Mouse (Mus musculus): ENCODE data around the gene Bms1. TPM values are rescaled to one million over a fixed set of nuclear protein-coding genes. Genes with fewer than 3 reads are reported as not detected.

The Bms1 gene
- polyA plus RNA-seq, 1 experiment from 2014 or later, result 49.2 TPM

DNA sequence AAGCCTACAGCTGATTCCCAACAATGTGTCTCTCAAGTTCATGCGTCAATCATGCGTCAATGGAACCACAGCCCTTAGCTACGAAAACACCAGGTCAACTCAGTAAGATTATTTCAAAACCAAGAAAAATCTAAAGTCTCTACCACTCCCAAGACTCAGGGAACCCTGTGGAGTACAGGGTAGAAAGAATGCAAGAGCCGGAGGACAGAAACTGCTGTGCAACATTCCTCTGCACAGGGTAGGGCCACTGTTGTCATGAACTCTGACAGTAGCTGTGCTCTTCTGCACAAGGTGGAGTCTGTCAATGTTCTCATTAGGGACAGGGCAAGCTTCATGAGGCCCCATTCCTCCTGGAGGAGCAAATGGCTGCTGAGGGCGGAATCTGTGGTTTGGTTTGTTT, 10.8 kb downstream of the Bms1 start:
- no peak for ATAC-seq (replicated peaks; ENCODE audit: low FRiP score)
- 94% methylated on average over 5 of the region's 5 CpGs for WGBS
- Histone ChIP-seq H3K9ac (ENCODE audit: low read length) (no peak overlapping the region), H3K4me2 (ENCODE audit: low read depth, low read length, severe bottlenecking) (no peak overlapping the region), H3K36me3 (ENCODE audit: control insufficient read depth, insufficient read depth, low read length) (peaks cover 9% of the 10 kb centered on the region; the same call in 1 of the 2 replicates), H3K4me1 (replicated peaks; ENCODE audit: control insufficient read depth, insufficient read depth, low read length) (no peaks in the 10 kb centered on the region), H3K27me3 (ENCODE audit: control insufficient read depth, insufficient read depth, low read length) (no peaks in the 10 kb centered on the region), H3K27ac (ENCODE audit: low read depth, low read length) (no peak overlapping the region), H3K9me3 (ENCODE audit: control insufficient read depth, low read length) (no peaks in the 10 kb centered on the region), H3K4me3 (ENCODE audit: low read depth, low read length) (no peak overlapping the region)
- DNase-seq (ENCODE audit: low spot score), result no peak

DNA sequence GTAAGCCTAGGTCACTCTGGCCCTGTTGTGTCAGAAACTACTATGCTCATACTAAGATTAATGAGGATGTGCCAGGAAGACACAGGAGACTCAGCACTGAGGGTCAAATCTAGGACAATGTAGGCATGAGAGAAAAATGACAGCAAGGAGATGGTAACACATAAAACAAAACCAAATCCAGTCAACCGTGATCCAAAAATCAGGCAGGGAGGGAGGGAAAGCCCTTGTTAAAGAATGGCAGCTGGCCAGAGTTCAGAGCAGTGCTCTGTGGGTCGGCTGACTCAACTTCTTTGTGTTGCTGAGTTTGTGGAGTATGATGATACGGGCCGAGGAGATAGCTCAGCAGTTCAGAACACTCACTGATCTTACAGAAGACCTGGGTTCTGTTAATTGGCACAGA, 12.9 kb downstream of the Bms1 start:
- no peaks in the 10 kb centered on the region for H3K4me1 ChIP-seq (replicated peaks; ENCODE audit: control insufficient read depth, insufficient read depth, low read length)
- H3K4me2 ChIP-seq (ENCODE audit: low read depth, low read length, severe bottlenecking), result no peak overlapping the region
- H3K27me3 ChIP-seq (ENCODE audit: control insufficient read depth, insufficient read depth, low read length), result no peaks in the 10 kb centered on the region
- H3K9me3 ChIP-seq (ENCODE audit: control insufficient read depth, low read length), result no peaks in the 10 kb centered on the region
- DNase-seq (ENCODE audit: low spot score) (no peak), ATAC-seq (replicated peaks; ENCODE audit: low FRiP score) (no peak)
- no peak overlapping the region for H3K27ac ChIP-seq (ENCODE audit: low read depth, low read length)
- no peak overlapping the region for H3K4me3 ChIP-seq (ENCODE audit: low read depth, low read length)
- WGBS, result 91% methylated on average over 4 of the region's 4 CpGs
- peaks cover 5% of the 10 kb centered on the region; the same call in 1 of the 2 replicates for H3K36me3 ChIP-seq (ENCODE audit: control insufficient read depth, insufficient read depth, low read length)
- H3K9ac ChIP-seq (ENCODE audit: low read length), result no peak overlapping the region

DNA sequence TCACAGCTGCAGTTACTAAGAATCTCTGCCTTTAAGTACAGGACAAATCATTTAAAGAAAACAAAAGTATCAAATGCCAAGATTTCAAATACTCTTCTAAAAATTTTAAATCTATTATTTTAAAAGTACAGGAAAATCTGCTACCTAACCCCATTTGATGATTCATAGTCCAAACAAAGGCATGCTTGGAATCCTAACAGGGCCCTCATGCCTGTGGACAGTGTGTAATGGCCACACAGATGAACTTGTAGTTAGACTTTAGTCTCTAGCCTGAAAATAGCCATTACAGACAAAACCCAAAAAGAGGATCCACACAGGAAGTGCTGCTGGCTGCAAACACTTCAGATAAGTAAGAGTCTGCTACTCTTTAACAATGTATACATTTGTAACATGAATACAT, 28.5 kb downstream of the Bms1 start:
- no peak for ATAC-seq (replicated peaks; ENCODE audit: low FRiP score)
- H3K4me1 ChIP-seq (replicated peaks; ENCODE audit: control insufficient read depth, insufficient read depth, low read length), result no peaks in the 10 kb centered on the region
- no peaks in the 10 kb centered on the region for H3K27me3 ChIP-seq (ENCODE audit: control insufficient read depth, insufficient read depth, low read length)
- no peak overlapping the region for H3K27ac ChIP-seq (ENCODE audit: low read depth, low read length)
- no peak for DNase-seq (ENCODE audit: low spot score)
- H3K9me3 ChIP-seq (ENCODE audit: control insufficient read depth, low read length), result no peaks in the 10 kb centered on the region
- no peak overlapping the region for H3K4me2 ChIP-seq (ENCODE audit: low read depth, low read length, severe bottlenecking)
- no peak overlapping the region for H3K9ac ChIP-seq (ENCODE audit: low read length)
- no peak overlapping the region for H3K4me3 ChIP-seq (ENCODE audit: low read depth, low read length)
- H3K36me3 ChIP-seq (ENCODE audit: control insufficient read depth, insufficient read depth, low read length), result peaks cover 9% of the 10 kb centered on the region; the same call in 1 of the 2 replicates

DNA sequence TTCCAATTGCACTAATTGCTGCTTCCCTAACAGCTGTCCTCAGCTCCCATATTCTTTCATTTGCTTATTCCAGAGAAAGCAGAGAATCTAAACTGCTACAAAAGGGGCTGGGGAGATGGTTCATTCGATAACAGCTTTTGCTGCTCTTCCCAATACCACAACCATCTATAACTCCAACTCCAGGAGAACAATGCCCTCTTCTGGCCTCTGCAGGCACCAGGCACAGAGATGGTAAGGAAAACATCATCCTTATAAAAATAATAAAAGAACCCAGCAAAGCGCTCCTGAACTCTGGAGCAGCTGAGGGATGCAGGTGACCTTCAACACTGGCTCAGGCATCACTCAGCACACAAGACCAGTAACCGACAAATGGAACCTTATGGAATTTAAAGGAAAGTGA, 33.3 kb downstream of the Bms1 start:
- Histone ChIP-seq H3K36me3 (ENCODE audit: control insufficient read depth, insufficient read depth, low read length) (peaks cover 7% of the 10 kb centered on the region; the same call in 1 of the 2 replicates), H3K9me3 (ENCODE audit: control insufficient read depth, low read length) (no peaks in the 10 kb centered on the region)
- 91% methylated on average over 3 of the region's 3 CpGs for WGBS

DNA sequence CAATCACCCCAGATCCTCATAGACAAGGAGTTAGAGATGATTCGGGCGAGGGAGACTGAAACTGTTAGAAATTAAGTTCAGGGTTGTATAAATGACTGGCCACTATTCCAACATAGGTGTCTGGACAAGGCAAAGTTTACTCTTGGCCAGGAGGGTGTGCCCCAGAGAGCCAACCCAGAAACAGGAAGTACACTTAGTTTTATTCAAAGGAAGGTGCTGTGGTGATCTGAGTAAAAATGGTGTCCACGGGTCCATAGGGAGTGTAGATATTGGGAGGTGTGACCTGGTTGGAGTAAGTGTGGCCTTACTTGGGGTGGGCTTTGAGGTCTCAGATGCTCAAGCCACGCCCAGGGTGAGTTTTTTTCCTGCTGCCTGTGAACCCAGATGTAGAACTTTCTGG, 38.0 kb downstream of the Bms1 start:
- no peak overlapping the region for H3K27ac ChIP-seq (ENCODE audit: low read depth, low read length)
- no peaks in the 10 kb centered on the region for H3K27me3 ChIP-seq (ENCODE audit: control insufficient read depth, insufficient read depth, low read length)
- DNase-seq (ENCODE audit: low spot score), result no peak
- ATAC-seq (replicated peaks; ENCODE audit: low FRiP score), result no peak
- no peak overlapping the region for H3K9ac ChIP-seq (ENCODE audit: low read length)
- WGBS, result 84% methylated on average over 4 of the region's 4 CpGs
- no peak overlapping the region for H3K4me3 ChIP-seq (ENCODE audit: low read depth, low read length)
- no peak overlapping the region for H3K4me2 ChIP-seq (ENCODE audit: low read depth, low read length, severe bottlenecking)
- no peaks in the 10 kb centered on the region for H3K4me1 ChIP-seq (replicated peaks; ENCODE audit: control insufficient read depth, insufficient read depth, low read length)
- peaks cover 5% of the 10 kb centered on the region; the same call in 1 of the 2 replicates for H3K36me3 ChIP-seq (ENCODE audit: control insufficient read depth, insufficient read depth, low read length)
- no peaks in the 10 kb centered on the region for H3K9me3 ChIP-seq (ENCODE audit: control insufficient read depth, low read length)

More for the DNA sequence above, 33.3 kb downstream of the Bms1 start:
- H3K27ac ChIP-seq (ENCODE audit: low read depth, low read length), result no peak overlapping the region
- H3K4me3 ChIP-seq (ENCODE audit: low read depth, low read length), result no peak overlapping the region
- no peak for ATAC-seq (replicated peaks; ENCODE audit: low FRiP score)
- no peak for DNase-seq (ENCODE audit: low spot score)
- no peak overlapping the region for H3K9ac ChIP-seq (ENCODE audit: low read length)
- no peaks in the 10 kb centered on the region for H3K4me1 ChIP-seq (replicated peaks; ENCODE audit: control insufficient read depth, insufficient read depth, low read length)
- no peak overlapping the region for H3K4me2 ChIP-seq (ENCODE audit: low read depth, low read length, severe bottlenecking)
- no peaks in the 10 kb centered on the region for H3K27me3 ChIP-seq (ENCODE audit: control insufficient read depth, insufficient read depth, low read length)

DNA sequence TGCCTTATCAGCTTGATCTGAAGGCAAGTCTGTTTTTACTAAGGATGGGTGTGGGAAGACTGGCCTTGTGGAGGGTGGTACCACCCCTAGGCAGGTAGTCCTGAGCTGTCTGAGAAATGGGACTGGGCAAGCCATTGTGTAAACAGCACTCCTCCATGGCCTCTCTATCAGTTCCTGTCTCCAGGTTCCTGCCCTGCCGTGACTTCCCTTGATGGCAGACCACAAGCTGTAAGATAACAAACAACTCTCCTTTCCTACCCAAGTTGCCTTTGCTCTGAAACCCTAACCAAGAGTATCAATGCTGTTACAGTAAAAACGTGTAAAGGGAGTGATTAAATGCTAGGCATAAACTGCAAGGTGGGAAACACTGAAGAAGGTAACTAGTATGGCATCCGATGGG, 38.6 kb downstream of the Bms1 start:
- no peak overlapping the region for H3K4me3 ChIP-seq (ENCODE audit: low read depth, low read length)
- no peaks in the 10 kb centered on the region for H3K9me3 ChIP-seq (ENCODE audit: control insufficient read depth, low read length)
- H3K9ac ChIP-seq (ENCODE audit: low read length), result no peak overlapping the region
- H3K4me2 ChIP-seq (ENCODE audit: low read depth, low read length, severe bottlenecking), result no peak overlapping the region
- WGBS, result 68% methylated on average over 3 of the region's 3 CpGs
- H3K27me3 ChIP-seq (ENCODE audit: control insufficient read depth, insufficient read depth, low read length), result no peaks in the 10 kb centered on the region
- no peak for DNase-seq (ENCODE audit: low spot score)
- ATAC-seq (replicated peaks; ENCODE audit: low FRiP score), result no peak
- H3K27ac ChIP-seq (ENCODE audit: low read depth, low read length), result no peak overlapping the region
- peaks cover 5% of the 10 kb centered on the region; the same call in 1 of the 2 replicates for H3K36me3 ChIP-seq (ENCODE audit: control insufficient read depth, insufficient read depth, low read length)
- no peaks in the 10 kb centered on the region for H3K4me1 ChIP-seq (replicated peaks; ENCODE audit: control insufficient read depth, insufficient read depth, low read length)

DNA sequence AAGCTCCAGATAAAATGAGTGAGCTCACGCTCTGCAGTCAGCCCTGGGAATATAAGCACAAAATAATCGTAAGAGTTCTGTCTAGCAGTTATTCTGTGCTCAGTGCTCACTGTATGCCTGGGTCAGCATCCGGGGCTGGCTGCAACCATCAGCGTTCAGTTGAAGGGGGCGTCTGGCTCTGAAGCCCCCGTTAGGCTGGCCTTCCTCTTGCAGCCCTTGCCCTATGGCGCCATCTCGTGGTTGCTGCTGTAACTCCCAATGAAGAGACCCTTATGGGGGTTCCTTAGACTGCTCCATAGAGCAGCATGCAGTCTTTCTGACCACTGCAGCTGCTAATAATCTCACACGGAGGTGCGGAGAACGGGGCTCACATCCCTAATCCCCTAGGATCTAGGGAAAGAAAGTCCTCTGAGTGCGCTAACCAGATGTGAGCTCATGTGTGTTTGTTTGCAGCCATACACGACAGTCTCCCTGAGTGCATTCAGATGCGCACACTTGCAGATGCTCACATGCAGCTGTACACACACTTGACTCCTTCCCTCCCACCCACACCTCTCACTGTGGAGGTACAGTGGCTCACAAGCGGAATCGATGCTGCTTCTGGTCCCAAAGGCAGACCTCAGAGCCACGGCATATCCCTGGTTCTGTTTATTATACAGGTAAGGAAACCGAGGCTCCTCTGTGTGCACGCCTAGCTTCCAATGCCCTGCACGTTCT, 39.7 kb downstream of the Bms1 start:
- peaks cover 5% of the 10 kb centered on the region; the same call in 1 of the 2 replicates for H3K36me3 ChIP-seq (ENCODE audit: control insufficient read depth, insufficient read depth, low read length)
- H3K9ac ChIP-seq (ENCODE audit: low read length), result 0 out of 2 replicates have a peak overlapping the region, but pooled peaks have one; percentile 16
- H3K27ac ChIP-seq (ENCODE audit: low read depth, low read length), result no peak overlapping the region
- H3K4me3 ChIP-seq (ENCODE audit: low read depth, low read length), result no peak overlapping the region
- 32% methylated on average over 20 of the region's 20 CpGs for WGBS
- ATAC-seq (replicated peaks; ENCODE audit: low FRiP score), result peak; percentile 86
- H3K27me3 ChIP-seq (ENCODE audit: control insufficient read depth, insufficient read depth, low read length), result no peaks in the 10 kb centered on the region
- H3K4me2 ChIP-seq (ENCODE audit: low read depth, low read length, severe bottlenecking), result no peak overlapping the region
- DNase-seq (ENCODE audit: low spot score), result peak; percentile 92
- no peaks in the 10 kb centered on the region for H3K4me1 ChIP-seq (replicated peaks; ENCODE audit: control insufficient read depth, insufficient read depth, low read length)
- no peaks in the 10 kb centered on the region for H3K9me3 ChIP-seq (ENCODE audit: control insufficient read depth, low read length)

DNA sequence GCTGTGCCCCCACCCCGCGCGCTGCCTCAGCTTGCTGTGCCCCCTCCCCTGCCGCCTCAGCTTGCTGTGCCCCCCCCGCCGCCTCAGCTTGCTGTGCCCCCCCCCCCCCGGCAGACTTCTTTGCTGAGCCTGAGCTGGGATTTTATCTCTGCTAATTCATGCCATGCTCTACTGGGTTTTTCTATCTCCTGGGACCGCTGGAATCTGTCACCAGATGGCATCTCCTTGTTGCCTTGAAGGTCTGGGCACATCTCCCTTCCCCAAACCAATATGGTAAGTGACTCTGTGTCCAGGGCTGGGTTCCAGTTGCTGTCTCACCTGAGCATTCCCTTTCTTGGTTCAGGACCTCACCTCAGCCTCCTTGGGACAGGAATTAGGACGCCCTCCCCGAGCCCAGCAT, 41.7 kb downstream of the Bms1 start:
- no peak overlapping the region for H3K4me2 ChIP-seq (ENCODE audit: low read depth, low read length, severe bottlenecking)
- no peak for DNase-seq (ENCODE audit: low spot score)
- no peaks in the 10 kb centered on the region for H3K9me3 ChIP-seq (ENCODE audit: control insufficient read depth, low read length)
- no peaks in the 10 kb centered on the region for H3K27me3 ChIP-seq (ENCODE audit: control insufficient read depth, insufficient read depth, low read length)
- no peak overlapping the region for H3K4me3 ChIP-seq (ENCODE audit: low read depth, low read length)
- peaks cover 2% of the 10 kb centered on the region; the same call in 1 of the 2 replicates for H3K36me3 ChIP-seq (ENCODE audit: control insufficient read depth, insufficient read depth, low read length)
- no peak overlapping the region for H3K27ac ChIP-seq (ENCODE audit: low read depth, low read length)
- H3K4me1 ChIP-seq (replicated peaks; ENCODE audit: control insufficient read depth, insufficient read depth, low read length), result no peaks in the 10 kb centered on the region
- 54% methylated on average over 9 of the region's 10 CpGs for WGBS
- no peak overlapping the region for H3K9ac ChIP-seq (ENCODE audit: low read length)
- ATAC-seq (replicated peaks; ENCODE audit: low FRiP score), result no peak

DNA sequence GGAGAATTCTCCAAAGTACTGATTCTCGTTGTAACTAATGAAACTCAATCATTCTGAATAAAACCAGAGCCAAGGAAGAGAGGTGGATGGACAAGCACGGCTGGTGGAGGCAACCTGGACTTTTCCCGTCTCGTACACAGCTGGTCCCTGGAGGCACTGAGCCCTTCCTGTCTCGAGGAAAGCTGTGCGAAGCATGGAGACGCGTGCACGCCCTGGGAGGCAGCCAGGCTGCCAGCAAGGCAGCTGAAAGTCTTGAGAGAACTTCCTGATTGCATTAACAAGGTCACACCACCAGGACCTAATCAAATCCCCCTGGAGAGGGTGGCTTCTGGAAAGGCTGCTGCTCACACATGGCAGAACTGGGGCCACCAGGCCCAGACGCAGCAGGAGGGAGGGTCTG, 43.3 kb downstream of the Bms1 start:
- ATAC-seq (replicated peaks; ENCODE audit: low FRiP score) (no peak), DNase-seq (ENCODE audit: low spot score) (no peak)
- no peaks in the 10 kb centered on the region for H3K36me3 ChIP-seq (ENCODE audit: control insufficient read depth, insufficient read depth, low read length)
- H3K4me2 ChIP-seq (ENCODE audit: low read depth, low read length, severe bottlenecking), result no peak overlapping the region
- H3K4me3 ChIP-seq (ENCODE audit: low read depth, low read length), result no peak overlapping the region
- no peak overlapping the region for H3K9ac ChIP-seq (ENCODE audit: low read length)
- H3K27me3 ChIP-seq (ENCODE audit: control insufficient read depth, insufficient read depth, low read length), result no peaks in the 10 kb centered on the region
- no peaks in the 10 kb centered on the region for H3K9me3 ChIP-seq (ENCODE audit: control insufficient read depth, low read length)
- no peaks in the 10 kb centered on the region for H3K4me1 ChIP-seq (replicated peaks; ENCODE audit: control insufficient read depth, insufficient read depth, low read length)
- H3K27ac ChIP-seq (ENCODE audit: low read depth, low read length), result no peak overlapping the region
- WGBS, result 64% methylated on average over 10 of the region's 10 CpGs
